Mouse (Mus musculus) small intestine, adult 2 months (tissue): ENCODE measurements around the gene Zfp511.
A peak's percentile ranks its signal among the peaks of the same experiment; 100 is the strongest.

Experiments used
- CTCF ChIP-seq: fragments of 200-500 bp; IDR thresholded peaks from 2 replicates; pipeline ENCODE4 v1.5.1; 2012; ENCODE audit warnings: low read depth, mild to moderate bottlenecking, control low read depth, inconsistent platforms, low read length, moderate library complexity, mixed read lengths; ENCODE audit not compliant: insufficient replicate concordance, insufficient read length; ENCODE audit errors: extremely low read depth
- POLR2A ChIP-seq: fragments of 200-500 bp; IDR thresholded peaks from 2 replicates; pipeline ENCODE4 v1.6.1; 2012; ENCODE audit warnings: low read depth, mild to moderate bottlenecking, control low read depth, inconsistent platforms, low read length, moderate library complexity

DNA sequence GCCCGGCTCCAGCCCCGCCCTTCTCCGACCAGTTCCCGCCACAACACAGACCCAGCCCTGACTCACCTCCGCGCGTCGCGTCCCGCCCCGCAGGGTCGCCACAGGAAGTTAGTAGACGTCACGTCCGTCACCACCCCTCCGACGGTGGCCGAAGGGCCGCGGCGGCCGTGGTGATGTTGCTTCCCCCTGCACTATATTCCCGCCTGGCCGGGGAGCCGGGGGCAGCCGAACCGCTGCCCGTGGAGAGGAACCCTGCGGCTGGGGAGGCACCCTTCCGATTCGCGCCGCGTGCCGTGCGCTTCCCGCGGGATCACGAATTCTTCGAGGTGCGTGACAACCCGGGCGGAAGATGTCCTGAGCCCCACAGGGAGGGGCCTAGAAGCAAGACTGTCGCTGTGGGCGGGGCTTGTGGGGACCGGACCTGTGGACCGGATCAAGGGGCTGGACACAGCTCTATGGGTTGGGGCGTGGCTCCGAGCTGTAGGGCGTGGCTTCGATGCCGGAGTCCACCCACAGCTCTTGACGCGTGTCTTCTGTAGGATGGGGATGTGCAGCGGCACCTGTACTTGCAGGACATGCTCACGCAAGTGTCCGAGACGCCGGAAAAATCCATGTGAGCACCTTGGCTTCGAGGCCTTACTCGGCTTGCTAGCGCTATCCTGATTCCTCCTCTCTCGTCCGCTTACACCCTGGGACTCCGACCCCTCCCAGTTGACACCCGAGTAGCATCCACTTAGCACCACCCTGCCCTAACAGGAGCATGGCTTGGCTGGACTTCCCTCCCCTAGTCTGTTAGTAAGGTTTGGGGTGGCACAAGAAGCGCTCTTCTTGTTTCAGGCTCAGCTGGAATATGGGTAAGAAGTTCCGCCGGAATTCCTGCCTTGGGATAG, at the start of gene Zfp511, which contains the start of gene Tubgcp2:
- TF ChIP-seq POLR2A, result peak; percentile 68
- no peak for TF ChIP-seq CTCF
